Mouse (Mus musculus) bone marrow macrophage, adult 2 months (primary cell): ENCODE results near the gene Rnft1.

Experiments
- CTCF ChIP-seq: IDR thresholded peaks from 2 replicates; pipeline ENCODE4 v1.5.1; 2012; ENCODE audit warnings: low read depth, mild to moderate bottlenecking, low read length, moderate library complexity
- POLR2A ChIP-seq: IDR thresholded peaks from 2 replicates; pipeline ENCODE4 v1.6.1; 2012; ENCODE audit warnings: mild to moderate bottlenecking, low read depth, low read length, borderline replicate concordance

DNA sequence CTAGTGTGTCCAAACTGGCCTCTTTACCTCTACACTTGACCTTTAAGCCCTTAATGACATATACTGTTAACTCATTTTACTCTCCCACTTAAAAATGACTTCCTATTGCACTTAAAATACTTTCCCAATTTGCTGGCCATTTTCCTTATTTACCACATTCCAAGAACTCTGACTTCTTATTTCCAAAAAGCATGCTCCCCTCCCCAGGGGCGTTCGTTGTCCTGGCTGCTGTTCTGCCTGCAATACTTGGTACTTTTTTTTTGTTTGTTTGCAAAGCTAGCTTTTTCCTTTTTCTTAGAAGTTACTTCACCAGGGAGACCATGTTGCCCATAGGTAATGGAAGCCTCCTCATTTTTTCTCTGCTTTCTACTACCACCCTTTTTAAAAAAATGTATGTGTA is 18.7 kb downstream of the Rnft1 start:
- no peak for TF ChIP-seq CTCF
- TF ChIP-seq POLR2A, result no peak
